Mouse (Mus musculus): ENCODE results near the gene Cyp20a1. TPM values are rescaled to one million over a fixed set of nuclear protein-coding genes. Genes with fewer than 3 reads are reported as not detected.

The Cyp20a1 gene
- polyA plus RNA-seq (2017; shearing (Covaris generic)), result 20.5 TPM

DNA sequence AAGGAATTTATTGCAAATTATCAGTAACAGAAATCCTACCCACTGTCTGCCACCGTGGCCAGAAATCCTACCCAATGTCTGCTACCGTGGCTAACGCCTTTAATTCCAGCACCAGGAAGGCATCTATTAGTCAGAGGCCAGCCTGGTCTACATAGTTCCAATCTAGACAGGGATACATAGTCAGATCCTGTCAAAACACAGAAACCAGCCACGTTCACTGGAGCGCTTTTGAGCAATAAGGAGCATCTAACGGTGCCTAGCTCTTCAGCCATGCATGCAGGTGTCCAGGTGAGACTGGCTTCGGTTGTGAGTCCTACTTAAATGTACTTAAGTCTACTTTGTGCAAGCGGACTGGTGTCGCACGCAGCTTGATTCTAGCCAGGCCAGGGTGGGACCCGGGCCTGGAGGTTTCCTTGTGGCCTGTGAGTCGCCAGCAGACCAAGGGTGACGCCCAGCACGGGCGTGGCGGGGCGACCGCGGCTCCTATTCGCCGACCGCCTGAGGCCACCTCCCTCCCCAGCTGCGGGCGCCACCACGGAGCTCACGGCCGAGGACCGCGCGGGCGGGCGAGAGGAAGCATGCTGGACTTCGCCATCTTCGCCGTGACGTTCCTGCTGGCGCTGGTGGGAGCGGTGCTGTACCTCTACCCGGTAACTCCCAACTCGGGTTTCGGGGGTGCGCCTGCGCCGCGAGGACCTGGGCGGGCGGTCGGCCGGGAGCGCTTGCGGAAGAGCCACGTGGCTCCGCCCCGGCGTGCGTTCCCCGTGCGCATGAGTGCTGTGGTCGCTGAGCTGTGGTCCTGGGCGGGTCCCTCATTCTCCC lies at the start of gene Cyp20a1:
Cyp20a1 (plus strand) TSS at position 516 of the 822 bp plus-strand sequence.

DNA sequence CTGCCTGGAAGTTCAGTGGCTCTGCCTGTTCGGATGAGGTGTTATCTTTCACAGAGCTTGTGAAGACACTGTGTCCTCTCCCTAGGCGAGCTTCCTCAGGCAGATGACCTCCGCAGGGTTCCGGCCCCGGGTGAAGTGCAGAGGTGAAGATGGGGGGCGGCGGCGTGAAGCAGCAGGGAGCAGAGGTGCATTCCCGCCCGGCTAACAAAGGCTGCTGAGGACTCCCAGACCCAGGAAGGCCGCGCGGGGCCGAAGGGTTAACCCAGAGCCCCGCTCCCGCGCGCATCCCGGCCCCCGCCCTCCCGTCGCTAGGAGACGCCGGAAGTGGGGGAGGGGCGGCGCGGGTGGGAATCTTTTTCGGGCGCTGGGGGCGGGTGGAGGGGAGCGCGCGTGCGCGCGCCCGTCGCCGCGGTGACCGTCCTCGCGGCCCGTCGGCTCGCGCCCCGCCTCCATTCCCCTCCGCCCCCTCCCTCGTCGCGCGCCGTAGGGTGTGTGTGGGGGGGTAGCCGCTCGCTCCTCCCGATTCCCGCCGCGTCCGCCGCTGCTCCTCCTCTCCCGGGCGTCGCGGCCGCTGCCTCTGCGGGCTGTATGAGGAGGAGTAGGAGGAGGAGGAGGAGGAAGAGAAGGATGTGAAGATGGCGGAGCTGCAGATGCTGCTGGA lies 66.2 kb downstream of the Cyp20a1 start, which contains the start of gene Abi2:
Abi2 (plus strand) TSS at position 452 of the 661 bp plus-strand sequence.

Other genes starting within 250 kb of the Cyp20a1 start
- gene Carf, start 245.1 kb upstream of the Cyp20a1 start, polyA plus RNA-seq (2017; shearing (Covaris generic)), result 4.8 TPM
- gene Wdr12, start 244.7 kb upstream of the Cyp20a1 start, polyA plus RNA-seq (2017; shearing (Covaris generic)), result 41.5 TPM
- gene Nbeal1, start 162.7 kb upstream of the Cyp20a1 start, polyA plus RNA-seq (2017; shearing (Covaris generic)), result 13.6 TPM
- gene Abi2, start 66.3 kb downstream of the Cyp20a1 start, polyA plus RNA-seq (2017; shearing (Covaris generic)), result 21.4 TPM
- 2.7 TPM for gene Raph1, start 223.8 kb downstream of the Cyp20a1 start, polyA plus RNA-seq (2017; shearing (Covaris generic))